Mouse (Mus musculus): ENCODE measurements around the gene N4bp2. TPM values are rescaled to one million over a fixed set of nuclear protein-coding genes. Genes with fewer than 3 reads are reported as not detected.
A peak's percentile ranks its signal among the peaks of the same experiment; 100 is the strongest.

The N4bp2 gene
- polyA plus RNA-seq, 1 experiment = 11.2 TPM

- no peak for TF ChIP-seq POLR2A (IDR thresholded peaks at IDR 0.05; ENCODE audit: borderline replicate concordance, control insufficient read depth, low read depth, low read length)
- no peak for TF ChIP-seq CTCF (IDR thresholded peaks at IDR 0.05; ENCODE audit: control insufficient read depth, insufficient read depth, low read length)
- Histone ChIP-seq H3K4me3 (replicated peaks; ENCODE audit: control insufficient read depth, low read depth, low read length) (peak overlapping the region; percentile 58), H3K4me1 (ENCODE audit: control insufficient read depth, insufficient read depth, low read length) (peaks cover 6% of the 10 kb centered on the region), H3K27ac (ENCODE audit: control insufficient read depth, insufficient read depth, low read depth, low read length, poor library complexity) (no peak overlapping the region)
- 3% methylated on average over 7 of the region's 7 CpGs for WGBS
Measured at GRCm38 (mm10) chr5:65864486-65864885, 101.2 kb downstream of the N4bp2 start.

- peak overlapping the region; percentile 58 for H3K4me3 ChIP-seq (replicated peaks; ENCODE audit: control insufficient read depth, low read depth, low read length)
- H3K27ac ChIP-seq (ENCODE audit: control insufficient read depth, insufficient read depth, low read depth, low read length, poor library complexity) = no peak overlapping the region
- peaks cover 6% of the 10 kb centered on the region for H3K4me1 ChIP-seq (ENCODE audit: control insufficient read depth, insufficient read depth, low read length)
- WGBS = 9% methylated on average over 3 of the region's 3 CpGs
- no peak for TF ChIP-seq POLR2A (IDR thresholded peaks at IDR 0.05; ENCODE audit: borderline replicate concordance, control insufficient read depth, low read depth, low read length)
- no peak for TF ChIP-seq CTCF (IDR thresholded peaks at IDR 0.05; ENCODE audit: control insufficient read depth, insufficient read depth, low read length)
Measured at GRCm38 (mm10) chr5:65864946-65865345, 101.6 kb downstream of the N4bp2 start.

GRCm38 (mm10) chr5:65866591-65866990, 103.3 kb downstream of the N4bp2 start:
- Histone ChIP-seq H3K27ac (ENCODE audit: control insufficient read depth, insufficient read depth, low read depth, low read length, poor library complexity) (no peak overlapping the region), H3K4me1 (ENCODE audit: control insufficient read depth, insufficient read depth, low read length) (peaks cover 2% of the 10 kb centered on the region; the same call in 1 of the 2 replicates)
- WGBS = 60% methylated on average over 6 of the region's 6 CpGs

GRCm38 (mm10) chr5:65867380-65868116, 104.2 kb downstream of the N4bp2 start:
- WGBS = 7% methylated on average over 7 of the region's 7 CpGs
- TF ChIP-seq POLR2A (IDR thresholded peaks at IDR 0.05; ENCODE audit: borderline replicate concordance, control insufficient read depth, low read depth, low read length) (no peak), CTCF (IDR thresholded peaks at IDR 0.05; ENCODE audit: control insufficient read depth, insufficient read depth, low read length) (no peak)
- H3K4me1 ChIP-seq (ENCODE audit: control insufficient read depth, insufficient read depth, low read length) = peaks cover 5% of the 10 kb centered on the region; the same call in 1 of the 2 replicates
- H3K27ac ChIP-seq (ENCODE audit: control insufficient read depth, insufficient read depth, low read depth, low read length, poor library complexity) = no peak overlapping the region; the same call in 1 of the 2 replicates
- H3K4me3 ChIP-seq (replicated peaks; ENCODE audit: control insufficient read depth, low read depth, low read length) = no peak overlapping the region

More at GRCm38 (mm10) chr5:65866591-65866990, 103.3 kb downstream of the N4bp2 start:
- peak overlapping the region; percentile 13 for H3K4me3 ChIP-seq (replicated peaks; ENCODE audit: control insufficient read depth, low read depth, low read length)
- no peak for TF ChIP-seq CTCF (IDR thresholded peaks at IDR 0.05; ENCODE audit: control insufficient read depth, insufficient read depth, low read length)
- TF ChIP-seq POLR2A (IDR thresholded peaks at IDR 0.05; ENCODE audit: borderline replicate concordance, control insufficient read depth, low read depth, low read length) = no peak

GRCm38 (mm10) chr5:65868419-65868818, 105.1 kb downstream of the N4bp2 start:
- Histone ChIP-seq H3K27ac (ENCODE audit: control insufficient read depth, insufficient read depth, low read depth, low read length, poor library complexity) (no peak overlapping the region), H3K4me3 (replicated peaks; ENCODE audit: control insufficient read depth, low read depth, low read length) (no peak overlapping the region)
- WGBS = 37% methylated on average over 3 of the region's 3 CpGs

GRCm38 (mm10) chr5:65869660-65870059, 106.3 kb downstream of the N4bp2 start:
- no peak overlapping the region for H3K27ac ChIP-seq (ENCODE audit: control insufficient read depth, insufficient read depth, low read depth, low read length, poor library complexity)
- peaks cover 7% of the 10 kb centered on the region for H3K4me1 ChIP-seq (ENCODE audit: control insufficient read depth, insufficient read depth, low read length)
- 89% methylated on average over 4 of the region's 4 CpGs for WGBS
- no peak overlapping the region for H3K4me3 ChIP-seq (replicated peaks; ENCODE audit: control insufficient read depth, low read depth, low read length)
- no peak for TF ChIP-seq CTCF (IDR thresholded peaks at IDR 0.05; ENCODE audit: control insufficient read depth, insufficient read depth, low read length)
- no peak for TF ChIP-seq POLR2A (IDR thresholded peaks at IDR 0.05; ENCODE audit: borderline replicate concordance, control insufficient read depth, low read depth, low read length)

More at GRCm38 (mm10) chr5:65868419-65868818, 105.1 kb downstream of the N4bp2 start:
- peaks cover 7% of the 10 kb centered on the region for H3K4me1 ChIP-seq (ENCODE audit: control insufficient read depth, insufficient read depth, low read length)
- TF ChIP-seq POLR2A (IDR thresholded peaks at IDR 0.05; ENCODE audit: borderline replicate concordance, control insufficient read depth, low read depth, low read length) (no peak), CTCF (IDR thresholded peaks at IDR 0.05; ENCODE audit: control insufficient read depth, insufficient read depth, low read length) (no peak)

- TF ChIP-seq CTCF (IDR thresholded peaks at IDR 0.05; ENCODE audit: control insufficient read depth, insufficient read depth, low read length) = no peak
- no peak for TF ChIP-seq POLR2A (IDR thresholded peaks at IDR 0.05; ENCODE audit: borderline replicate concordance, control insufficient read depth, low read depth, low read length)
- 86% methylated on average over 13 of the region's 13 CpGs for WGBS
- H3K4me3 ChIP-seq (replicated peaks; ENCODE audit: control insufficient read depth, low read depth, low read length) = no peak overlapping the region
- H3K4me1 ChIP-seq (ENCODE audit: control insufficient read depth, insufficient read depth, low read length) = peaks cover 7% of the 10 kb centered on the region
- no peak overlapping the region for H3K27ac ChIP-seq (ENCODE audit: control insufficient read depth, insufficient read depth, low read depth, low read length, poor library complexity)
Measured at GRCm38 (mm10) chr5:65871276-65871875, 108.1 kb downstream of the N4bp2 start.

GRCm38 (mm10) chr5:65873212-65873611, 109.9 kb downstream of the N4bp2 start:
- no peak overlapping the region for H3K4me3 ChIP-seq (replicated peaks; ENCODE audit: control insufficient read depth, low read depth, low read length)
- TF ChIP-seq CTCF (IDR thresholded peaks at IDR 0.05; ENCODE audit: control insufficient read depth, insufficient read depth, low read length) = no peak
- TF ChIP-seq POLR2A (IDR thresholded peaks at IDR 0.05; ENCODE audit: borderline replicate concordance, control insufficient read depth, low read depth, low read length) = no peak
- no peak overlapping the region for H3K27ac ChIP-seq (ENCODE audit: control insufficient read depth, insufficient read depth, low read depth, low read length, poor library complexity)
- 5% methylated on average over 4 of the region's 4 CpGs for WGBS
- peaks cover 7% of the 10 kb centered on the region for H3K4me1 ChIP-seq (ENCODE audit: control insufficient read depth, insufficient read depth, low read length)

All from bone marrow, adult 2 months (tissue).